Comparison of ENCODE assay signal across 8 mouse cellular contexts in genomic region chr2:91071059-91071458, GRCm38 (mm10). TPM values are rescaled to one million over a fixed set of nuclear protein-coding genes. Genes with fewer than 3 reads are reported as not detected.
A peak's percentile ranks its signal among the peaks of the same experiment; 100 is the strongest.
DNase-seq lines count a peak whose midpoint lies in the region; ATAC-seq lines count a peak whose summit lies in the region.

No protein-coding gene starts in this region.

- H3K4me1 ChIP-seq in limb, embryonic 12.5 days (replicated peaks): peaks cover 24% of the 10 kb centered on the region
- peaks cover 17% of the 10 kb centered on the region for H3K4me1 ChIP-seq in stomach, embryonic 15.5 days

- H3K9me3 ChIP-seq in limb, embryonic 12.5 days: no peaks in the 10 kb centered on the region
- no peaks in the 10 kb centered on the region for H3K9me3 ChIP-seq in stomach, embryonic 15.5 days

- peak overlapping the region; percentile 73 for H3K9ac ChIP-seq in limb, embryonic 12.5 days (replicated peaks)
- peak overlapping the region; percentile 61; the same call in 1 of the 2 replicates for H3K9ac ChIP-seq in stomach, embryonic 15.5 days

- 84% methylated on average over 10 of the region's 10 CpGs for WGBS in limb, embryonic 12.5 days
- 79% methylated on average over 10 of the region's 10 CpGs for WGBS in stomach, embryonic 15.5 days

- peak overlapping the region; percentile 85 for H3K27ac ChIP-seq in limb, embryonic 12.5 days
- peak overlapping the region; percentile 90; the same call in 1 of the 2 replicates for H3K27ac ChIP-seq in stomach, embryonic 15.5 days

- peak overlapping the region; percentile 86 for H3K4me2 ChIP-seq in limb, embryonic 12.5 days
- H3K4me2 ChIP-seq in stomach, embryonic 15.5 days: peak overlapping the region; percentile 86

- peaks cover 17% of the 10 kb centered on the region for H3K36me3 ChIP-seq in limb, embryonic 12.5 days
- H3K36me3 ChIP-seq in stomach, embryonic 15.5 days: no peaks in the 10 kb centered on the region; the same call in 1 of the 2 replicates

- no peaks in the 10 kb centered on the region for H3K27me3 ChIP-seq in limb, embryonic 12.5 days
- no peaks in the 10 kb centered on the region for H3K27me3 ChIP-seq in stomach, embryonic 15.5 days (replicated peaks)

- ATAC-seq in limb, embryonic 12.5 days (ENCODE audit: insufficient number of reproducible peaks, insufficient read depth, low FRiP score, low TSS enrichment, low read depth): 0 out of 2 replicates have a peak, but pooled peaks have one; percentile 2
- no peak for ATAC-seq in stomach, embryonic 15.5 days (ENCODE audit: insufficient read depth, low FRiP score, low read depth)

- DNase-seq in cerebellum, adult 9-11 months: peak; percentile 60
- no peak for DNase-seq in cerebellum, postnatal 36 days
- peak; percentile 32 to 47 for DNase-seq in right cerebral cortex, postnatal 10 days (ENCODE audit: low spot score in 2 of 2)
- DNase-seq in right cerebral cortex, adult 18-20 months: no peak
- no peak for DNase-seq in left cerebral cortex, adult 8-10 months (ENCODE audit: low spot score in 2 of 2)
- DNase-seq in right cerebral cortex, postnatal 14 days: no peak

- peak overlapping the region; percentile 64 for H3K4me3 ChIP-seq in limb, embryonic 12.5 days (replicated peaks)
- peak overlapping the region; percentile 69 for H3K4me3 ChIP-seq in stomach, embryonic 15.5 days (replicated peaks)

RNA-seq across cellular contexts. Expression of gene Slc39a13, which starts 0.8 kb away (rescaled TPM):
- 45.2 and 49.0 TPM in 2 replicates for polyA plus RNA-seq in limb, embryonic 12.5 days (2016; fragmentation: Nextera tagmentation; extraction: Ambion mirVana)
- polyA plus RNA-seq in stomach, embryonic 15.5 days (2015; fragmentation: Nextera tagmentation; extraction: Ambion mirVana): 42.8 and 45.5 TPM in 2 replicates
- 10 to 100 TPM; 33.5 to 35.5 (median 34.7) TPM for total RNA-seq in left cerebral cortex, adult 8-10 months (2022)

RNA-seq across cellular contexts. Expression of gene Spi1, which starts 11.1 kb away (rescaled TPM):
- polyA plus RNA-seq in limb, embryonic 12.5 days (2016; fragmentation: Nextera tagmentation; extraction: Ambion mirVana): 2.8 and 3.3 TPM in 2 replicates
- 9.5 and 13.5 TPM in 2 replicates for polyA plus RNA-seq in stomach, embryonic 15.5 days (2015; fragmentation: Nextera tagmentation; extraction: Ambion mirVana)
- total RNA-seq in left cerebral cortex, adult 8-10 months (2022): 1 to 10 TPM; 3.9 to 8.9 (median 6.5) TPM

RNA-seq across cellular contexts. Expression of gene Psmc3, which starts 17.2 kb away (rescaled TPM):
- polyA plus RNA-seq in limb, embryonic 12.5 days (2016; fragmentation: Nextera tagmentation; extraction: Ambion mirVana): 350 and 352 TPM in 2 replicates
- polyA plus RNA-seq in stomach, embryonic 15.5 days (2015; fragmentation: Nextera tagmentation; extraction: Ambion mirVana): 225 and 243 TPM in 2 replicates
- total RNA-seq in left cerebral cortex, adult 8-10 months (2022): 100 to 1,000 TPM; 188 to 218 (median 202) TPM

RNA-seq across cellular contexts. Expression of gene Rapsn, which starts 35.6 kb away (rescaled TPM):
- polyA plus RNA-seq in limb, embryonic 12.5 days (2016; fragmentation: Nextera tagmentation; extraction: Ambion mirVana): 8.5 and 8.7 TPM in 2 replicates
- 2.0 and 4.5 TPM in 2 replicates for polyA plus RNA-seq in stomach, embryonic 15.5 days (2015; fragmentation: Nextera tagmentation; extraction: Ambion mirVana)
- under 1 TPM; 0.57 to 0.81 (median 0.70) TPM for total RNA-seq in left cerebral cortex, adult 8-10 months (2022)

RNA-seq across cellular contexts. Expression of gene Mybpc3, which starts 46.9 kb away (rescaled TPM):
- 0.09 and 0.12 TPM in 2 replicates for polyA plus RNA-seq in limb, embryonic 12.5 days (2016; fragmentation: Nextera tagmentation; extraction: Ambion mirVana)
- 0.50 and 0.67 TPM in 2 replicates for polyA plus RNA-seq in stomach, embryonic 15.5 days (2015; fragmentation: Nextera tagmentation; extraction: Ambion mirVana)
- total RNA-seq in left cerebral cortex, adult 8-10 months (2022): under 1 TPM; 0.33 to 0.91 (median 0.69) TPM

Comparison
In these comparisons a context has a peak if more than half of its experiments do, and no peak if none do; other contexts are left out.
1. DNase-seq: peak in cerebellum, adult 9-11 months (single experiment) and right cerebral cortex, postnatal 10 days (2 of 2); none in cerebellum, postnatal 36 days (0 of 2), right cerebral cortex, adult 18-20 months (single experiment), left cerebral cortex, adult 8-10 months (0 of 2) and right cerebral cortex, postnatal 14 days (single experiment).